Mouse (Mus musculus): ENCODE measurements around the gene Srebf1. TPM values are rescaled to one million over a fixed set of nuclear protein-coding genes. Genes with fewer than 3 reads are reported as not detected.

Gene Srebf1
- polyA plus RNA-seq, 1 experiment from 2014 or later = 61.9 TPM

GRCm38 (mm10) chr11:60188275-60188853 lies 34.0 kb downstream of the Srebf1 start:
- Histone ChIP-seq H3K27ac (no peak overlapping the region), H3K27me3 (no peaks in the 10 kb centered on the region), H3K9ac (no peak overlapping the region), H3K4me1 (peaks cover 29% of the 10 kb centered on the region), H3K9me3 (no peaks in the 10 kb centered on the region), H3K4me3 (no peak overlapping the region), H3K4me2 (no peak overlapping the region), H3K36me3 (peaks cover 88% of the 10 kb centered on the region)
- no peak for ATAC-seq (ENCODE audit: insufficient number of reproducible peaks, insufficient read depth, low FRiP score, low TSS enrichment, low read depth)
- 88% methylated on average over 25 of the region's 25 CpGs for WGBS

GRCm38 (mm10) chr11:60187070-60187469 lies 35.3 kb downstream of the Srebf1 start:
- ATAC-seq (ENCODE audit: insufficient number of reproducible peaks, insufficient read depth, low FRiP score, low TSS enrichment, low read depth) = no peak
- Histone ChIP-seq H3K9me3 (no peaks in the 10 kb centered on the region), H3K27me3 (no peaks in the 10 kb centered on the region), H3K4me2 (no peak overlapping the region), H3K36me3 (peaks cover 75% of the 10 kb centered on the region), H3K27ac (no peak overlapping the region), H3K4me3 (no peak overlapping the region), H3K4me1 (peaks cover 41% of the 10 kb centered on the region), H3K9ac (no peak overlapping the region)
- WGBS = 78% methylated on average over 11 of the region's 11 CpGs

- no peaks in the 10 kb centered on the region for H3K27me3 ChIP-seq
- peaks cover 61% of the 10 kb centered on the region for H3K36me3 ChIP-seq
- H3K4me2 ChIP-seq = no peak overlapping the region
- ATAC-seq (ENCODE audit: insufficient number of reproducible peaks, insufficient read depth, low FRiP score, low TSS enrichment, low read depth) = no peak
- 77% methylated on average over 20 of the region's 20 CpGs for WGBS
- no peaks in the 10 kb centered on the region for H3K9me3 ChIP-seq
- no peak overlapping the region for H3K4me3 ChIP-seq
- H3K4me1 ChIP-seq = peaks cover 56% of the 10 kb centered on the region
- peak overlapping the region; percentile 62; the same call in 1 of the 2 replicates for H3K27ac ChIP-seq
- H3K9ac ChIP-seq = no peak overlapping the region
These were observed 36.8 kb downstream of the Srebf1 start for GRCm38 (mm10) chr11:60185396-60186231.

- Histone ChIP-seq H3K4me1 (peaks cover 63% of the 10 kb centered on the region), H3K4me3 (no peak overlapping the region), H3K9me3 (no peaks in the 10 kb centered on the region), H3K9ac (peak overlapping the region; percentile 36), H3K27me3 (no peaks in the 10 kb centered on the region), H3K4me2 (peak overlapping the region; percentile 7; the same call in 1 of the 2 replicates), H3K36me3 (peaks cover 54% of the 10 kb centered on the region), H3K27ac (peak overlapping the region; percentile 62; the same call in 1 of the 2 replicates)
- ATAC-seq (ENCODE audit: insufficient number of reproducible peaks, insufficient read depth, low FRiP score, low TSS enrichment, low read depth) = no peak
- 54% methylated on average over 22 of the region's 22 CpGs for WGBS
These were observed 37.7 kb downstream of the Srebf1 start for GRCm38 (mm10) chr11:60184346-60185325.

- H3K27ac ChIP-seq = peak overlapping the region; percentile 69
- H3K9ac ChIP-seq = peak overlapping the region; percentile 32; the same call in 1 of the 2 replicates
These were observed 39.6 kb downstream of the Srebf1 start for GRCm38 (mm10) chr11:60182741-60183140.

GRCm38 (mm10) chr11:60182116-60182670 lies 40.2 kb downstream of the Srebf1 start:
- no peaks in the 10 kb centered on the region for H3K9me3 ChIP-seq
- peak overlapping the region; percentile 31 for H3K4me2 ChIP-seq
- peaks cover 30% of the 10 kb centered on the region for H3K36me3 ChIP-seq
- no peaks in the 10 kb centered on the region for H3K27me3 ChIP-seq
- peaks cover 88% of the 10 kb centered on the region for H3K4me1 ChIP-seq
- H3K4me3 ChIP-seq = no peak overlapping the region
- WGBS = 66% methylated on average over 12 of the region's 12 CpGs
- peak overlapping the region; percentile 69 for H3K27ac ChIP-seq
- ATAC-seq (ENCODE audit: insufficient number of reproducible peaks, insufficient read depth, low FRiP score, low TSS enrichment, low read depth) = 0 out of 2 replicates have a peak, but pooled peaks have one; percentile 35
- 0 out of 2 replicates have a peak overlapping the region, but pooled peaks have one; percentile 32 for H3K9ac ChIP-seq

More at GRCm38 (mm10) chr11:60182741-60183140, 39.6 kb downstream of the Srebf1 start:
- Histone ChIP-seq H3K4me3 (no peak overlapping the region), H3K9me3 (no peaks in the 10 kb centered on the region), H3K4me2 (peak overlapping the region; percentile 31), H3K4me1 (peaks cover 82% of the 10 kb centered on the region), H3K27me3 (no peaks in the 10 kb centered on the region), H3K36me3 (peaks cover 35% of the 10 kb centered on the region)
- ATAC-seq (ENCODE audit: insufficient number of reproducible peaks, insufficient read depth, low FRiP score, low TSS enrichment, low read depth) = no peak
- WGBS = 37% methylated on average over 2 of the region's 2 CpGs

GRCm38 (mm10) chr11:60178506-60178905 lies 43.9 kb downstream of the Srebf1 start:
- no peak for ATAC-seq (ENCODE audit: insufficient number of reproducible peaks, insufficient read depth, low FRiP score, low TSS enrichment, low read depth)

GRCm38 (mm10) chr11:60178005-60178404 lies 44.4 kb downstream of the Srebf1 start:
- Histone ChIP-seq H3K4me3 (peak overlapping the region; percentile 66), H3K4me1 (peaks cover 99% of the 10 kb centered on the region), H3K27ac (peak overlapping the region; percentile 89; the same call in 1 of the 2 replicates), H3K27me3 (no peaks in the 10 kb centered on the region), H3K9ac (no peak overlapping the region), H3K9me3 (no peaks in the 10 kb centered on the region), H3K4me2 (peak overlapping the region; percentile 100), H3K36me3 (0 out of 2 replicates have a peak, but pooled peaks cover 4% of the 10 kb centered on the region)
- WGBS = 48% methylated on average over 6 of the region's 6 CpGs
- no peak for ATAC-seq (ENCODE audit: insufficient number of reproducible peaks, insufficient read depth, low FRiP score, low TSS enrichment, low read depth)

More at GRCm38 (mm10) chr11:60178506-60178905, 43.9 kb downstream of the Srebf1 start:
- Histone ChIP-seq H3K4me3 (no peak overlapping the region), H3K9me3 (no peaks in the 10 kb centered on the region), H3K9ac (no peak overlapping the region), H3K27me3 (no peaks in the 10 kb centered on the region), H3K27ac (no peak overlapping the region), H3K36me3 (0 out of 2 replicates have a peak, but pooled peaks cover 4% of the 10 kb centered on the region), H3K4me2 (no peak overlapping the region), H3K4me1 (peaks cover 99% of the 10 kb centered on the region)

GRCm38 (mm10) chr11:60176975-60177657 lies 45.3 kb downstream of the Srebf1 start:
- peak overlapping the region; percentile 89 for H3K27ac ChIP-seq
- peaks cover 97% of the 10 kb centered on the region for H3K4me1 ChIP-seq
- no peaks in the 10 kb centered on the region for H3K9me3 ChIP-seq
- 0 out of 2 replicates have a peak, but pooled peaks cover 4% of the 10 kb centered on the region for H3K36me3 ChIP-seq
- H3K4me2 ChIP-seq = peak overlapping the region; percentile 100
- no peaks in the 10 kb centered on the region for H3K27me3 ChIP-seq
- H3K9ac ChIP-seq = peak overlapping the region; percentile 81
- H3K4me3 ChIP-seq = peak overlapping the region; percentile 66
- ATAC-seq (ENCODE audit: insufficient number of reproducible peaks, insufficient read depth, low FRiP score, low TSS enrichment, low read depth) = peak; percentile 53
- WGBS = under 1% methylated on average over 42 of the region's 42 CpGs

Data from embryonic facial prominence, embryonic 13.5 days (tissue).